Mouse (Mus musculus): ENCODE measurements at regions not wholly inside any gene's neighbourhood (a gene's known extent, or its start where the extent isn't known, plus 50 kb on each side); places are given as distances from the start of the nearest gene placed in this dataset.

DNA sequence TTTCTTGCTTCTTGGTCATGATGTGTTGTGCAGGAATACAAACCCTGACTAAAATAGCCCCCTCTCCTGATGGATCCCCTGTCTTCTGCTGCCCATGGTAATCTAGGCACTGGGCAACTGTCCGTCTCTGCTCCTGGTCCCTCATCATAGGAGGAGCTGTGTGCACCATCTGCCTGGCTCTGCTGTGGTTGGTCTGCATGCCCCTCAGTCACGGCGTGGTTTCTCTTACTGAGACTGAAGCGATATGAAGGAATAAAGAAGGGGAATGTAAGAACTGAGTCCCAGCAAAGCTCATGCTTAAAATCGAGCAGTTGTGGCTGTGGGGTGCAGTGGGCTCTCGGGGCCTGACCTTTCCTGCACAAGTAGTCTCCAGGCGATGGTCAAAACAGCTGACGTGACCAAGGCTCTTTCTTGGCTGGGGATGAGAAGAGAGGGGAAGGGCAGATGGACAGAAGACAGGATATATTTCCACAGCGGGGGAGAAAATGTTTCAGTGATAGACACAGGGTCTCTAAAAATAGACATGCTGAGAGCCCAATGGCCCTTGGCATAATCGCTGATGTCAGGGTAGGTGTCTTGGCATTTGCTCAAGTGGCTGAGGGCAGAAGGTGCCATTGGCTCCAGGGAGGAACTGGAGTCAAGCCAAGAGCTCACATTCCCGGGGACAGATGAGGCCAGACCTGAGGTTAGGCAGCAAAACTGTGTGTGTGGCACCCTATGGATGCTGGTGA lies 50.6 kb upstream of the Iqsec3 start:
- TF ChIP-seq CTCF (IDR thresholded peaks at IDR 0.05; ENCODE audit: extremely low read depth, insufficient read depth, low read length) (no peak), POLR2A (IDR thresholded peaks at IDR 0.05; ENCODE audit: extremely low read depth, insufficient read depth, low read length) (no peak)
- no peak overlapping the region for H3K4me3 ChIP-seq (ENCODE audit: insufficient read depth, low read length)
- H3K4me1 ChIP-seq (ENCODE audit: control insufficient read depth, insufficient read depth, low read length): no peaks in the 10 kb centered on the region
- no peak overlapping the region for H3K27ac ChIP-seq (ENCODE audit: insufficient read depth, low read length)

Data from cortical plate, adult 2 months (tissue).